Mouse (Mus musculus): ENCODE data around the gene Sntg2.

The Sntg2 gene

GRCm38 (mm10) chr12:30200621-30201020, 172.6 kb downstream of the Sntg2 start:
- DNase-seq = no peak

GRCm38 (mm10) chr12:30199735-30200134, 173.4 kb downstream of the Sntg2 start:
- DNase-seq = no peak

GRCm38 (mm10) chr12:30198250-30198649, 174.9 kb downstream of the Sntg2 start:
- no peak for DNase-seq

DNA sequence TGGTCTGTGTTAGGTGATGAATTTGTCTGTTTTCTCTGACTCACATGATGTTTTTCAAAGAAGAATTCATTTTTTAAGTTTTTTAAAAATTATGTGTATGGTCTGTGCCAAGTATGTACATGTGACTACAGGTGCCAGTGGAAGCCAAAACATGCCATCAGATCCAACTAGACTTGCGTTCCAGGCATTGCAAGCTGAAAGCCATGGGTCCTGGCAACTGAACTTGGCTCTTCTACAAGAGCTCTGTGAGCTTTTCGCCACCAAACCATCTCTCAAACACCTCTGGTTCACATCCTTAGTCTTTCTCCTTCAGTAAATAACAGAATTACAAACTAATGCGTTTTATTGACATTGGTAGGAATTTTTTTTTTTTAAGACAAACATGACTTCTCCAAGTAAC, 191.5 kb downstream of the Sntg2 start:
- no peak for DNase-seq

GRCm38 (mm10) chr12:30179623-30180022, 193.6 kb downstream of the Sntg2 start:
- DNase-seq = no peak

DNA sequence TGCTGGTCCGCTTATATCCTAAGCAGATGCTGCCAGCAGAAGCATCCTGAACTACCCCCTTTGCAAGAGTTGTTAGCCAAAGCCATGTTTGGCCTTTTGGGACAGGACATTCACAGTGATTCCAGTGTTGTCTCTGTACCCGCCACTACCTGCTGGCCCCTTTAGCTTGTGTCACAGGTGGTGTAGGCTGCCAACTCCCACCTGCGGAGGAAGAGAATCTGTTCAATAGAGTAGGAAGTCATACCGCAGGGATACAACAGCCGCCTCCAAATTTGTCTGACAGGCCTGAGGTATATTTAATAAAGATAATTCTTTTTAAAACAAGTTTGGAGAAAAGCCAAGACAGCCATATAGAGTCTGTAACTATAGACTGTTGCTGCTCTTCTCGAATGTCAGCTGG, 195.2 kb downstream of the Sntg2 start:
- DNase-seq = no peak

- no peak for DNase-seq
Measured at GRCm38 (mm10) chr12:30177529-30177928, 195.6 kb downstream of the Sntg2 start.

DNA sequence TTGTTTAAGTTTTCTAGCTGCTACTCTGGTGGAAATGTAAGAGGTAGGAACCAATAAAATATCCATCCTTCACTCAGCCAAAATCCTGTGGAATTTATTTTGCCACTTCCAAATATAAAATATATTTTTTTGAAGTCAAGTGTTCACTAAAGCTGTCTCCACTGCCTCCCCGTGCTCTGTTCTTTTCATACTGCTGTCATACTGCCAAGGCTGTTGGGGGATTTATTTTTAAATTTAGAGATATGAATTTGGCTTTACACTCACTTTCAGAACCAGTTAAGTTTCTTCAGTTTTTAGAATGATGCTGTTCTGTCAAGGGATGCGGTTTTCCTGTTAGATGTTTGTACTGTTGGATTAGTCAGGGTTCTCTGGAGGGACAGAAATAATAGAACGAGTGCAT, 204.7 kb downstream of the Sntg2 start:
- no peak for DNase-seq

DNA sequence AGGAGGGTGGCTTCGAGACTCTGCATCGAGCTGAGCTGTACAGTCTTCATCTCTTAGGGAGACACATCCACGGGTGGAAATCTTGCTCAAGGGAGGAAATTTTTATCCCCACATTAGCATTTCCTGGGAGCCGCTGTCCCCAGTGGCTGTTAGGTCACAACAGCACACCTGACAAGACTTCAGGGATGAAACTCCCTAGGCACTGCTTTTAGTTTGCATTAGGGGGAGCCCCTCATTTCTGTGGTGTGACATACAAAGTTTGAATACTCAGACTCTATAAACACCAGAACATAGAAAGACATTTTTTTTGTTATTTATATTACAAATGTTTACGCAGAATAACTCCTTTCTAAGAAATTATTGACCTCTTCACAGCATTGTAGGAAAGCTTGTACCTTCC, 208.6 kb downstream of the Sntg2 start:
- DNase-seq = no peak

GRCm38 (mm10) chr12:30164005-30164404, 209.2 kb downstream of the Sntg2 start:
- DNase-seq = no peak

- DNase-seq = no peak
Measured at GRCm38 (mm10) chr12:30161731-30162406, 211.3 kb downstream of the Sntg2 start.

DNA sequence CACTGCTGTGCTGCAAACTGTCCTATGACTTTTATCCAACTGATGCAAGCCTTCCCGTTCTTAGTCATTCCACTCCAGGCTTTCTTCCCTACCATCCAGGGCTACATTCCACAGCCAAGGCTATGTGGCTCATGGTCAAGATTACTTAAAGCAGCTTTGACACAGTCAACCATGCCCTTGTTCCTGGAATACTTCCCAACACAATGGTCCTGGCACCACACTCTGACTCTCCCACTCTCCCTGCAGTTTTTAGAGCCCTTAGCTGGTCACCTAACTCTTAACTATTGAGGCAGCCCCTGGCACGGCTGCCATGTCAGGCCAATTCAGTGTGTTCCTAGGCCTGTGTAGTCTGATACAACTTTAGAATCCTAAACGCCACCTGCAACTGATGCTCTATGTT, 212.7 kb downstream of the Sntg2 start:
- DNase-seq = no peak

- no peak for DNase-seq
Measured at GRCm38 (mm10) chr12:30159788-30160187, 213.4 kb downstream of the Sntg2 start.

GRCm38 (mm10) chr12:30154079-30154673, 219.0 kb downstream of the Sntg2 start:
- DNase-seq = no peak

DNA sequence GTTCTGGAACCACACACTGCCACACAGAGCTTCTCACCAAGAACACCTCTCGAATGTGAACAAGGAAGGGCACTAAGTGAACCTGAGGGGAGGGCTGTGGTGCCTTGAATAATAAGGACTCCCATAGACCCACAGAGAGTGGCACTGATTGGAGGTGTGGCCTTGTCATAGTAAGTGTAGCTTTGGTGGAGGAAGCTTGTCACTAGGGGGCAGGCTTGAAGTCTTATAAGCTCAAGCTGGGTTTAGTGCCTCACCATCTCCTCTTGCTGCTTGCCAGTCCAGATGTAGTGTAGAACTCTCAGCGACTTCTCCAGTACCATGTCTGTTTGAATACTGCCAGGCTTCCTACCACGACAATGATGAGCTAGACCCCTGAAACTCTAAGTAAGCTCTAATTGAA, 231.1 kb downstream of the Sntg2 start:
- peak; percentile 26 for DNase-seq

- DNase-seq = no peak
Measured at GRCm38 (mm10) chr12:30132524-30132923, 240.7 kb downstream of the Sntg2 start, which contains the start of gene Tpo. Gene Tpo, minus strand, starts transcription at chr12:30132624.

- DNase-seq = no peak
Measured at GRCm38 (mm10) chr12:30129411-30129716, 243.8 kb downstream of the Sntg2 start.

DNA sequence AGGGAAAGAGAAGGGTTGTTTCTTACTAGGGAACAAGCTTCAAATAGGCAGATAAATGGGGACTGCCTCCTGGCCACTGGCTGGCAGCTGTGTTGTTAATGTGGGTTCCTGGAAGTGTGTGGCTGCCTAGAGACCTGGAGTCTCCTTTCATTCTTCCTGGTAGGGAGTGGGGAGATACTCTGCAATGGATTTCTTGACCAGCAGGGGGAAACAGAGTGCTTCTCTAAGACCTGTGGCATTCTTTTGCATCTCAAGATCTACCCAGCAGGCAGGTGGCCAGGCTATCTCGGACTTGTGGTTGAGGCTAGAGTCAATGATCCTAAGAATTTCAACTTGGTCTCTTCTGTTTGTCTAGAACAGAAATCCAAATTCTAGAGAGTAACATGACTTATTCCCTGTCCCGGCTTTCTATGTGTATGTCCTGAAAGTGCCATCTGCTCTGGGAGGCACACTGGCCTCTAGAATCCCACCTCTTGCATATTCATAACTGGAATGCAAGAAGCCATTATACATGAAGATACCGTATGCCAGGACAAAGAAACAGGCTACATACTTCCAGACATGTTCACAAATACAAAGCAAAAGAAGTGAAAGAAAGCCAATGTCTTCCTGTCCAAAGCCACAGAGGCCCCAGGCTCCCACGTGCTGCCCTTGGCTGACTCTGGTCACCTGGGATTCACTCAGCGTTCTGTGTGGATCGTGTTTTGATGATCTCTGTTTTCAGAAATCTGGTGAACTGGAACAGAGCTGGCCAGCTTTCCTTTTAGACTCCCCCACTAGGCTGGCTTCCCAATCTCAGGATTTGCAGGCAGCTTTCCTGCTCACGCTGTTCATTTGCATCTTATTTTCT, 244.4 kb downstream of the Sntg2 start:
- DNase-seq = peak; percentile 61

Data from layer of hippocampus, adult 9-11 months (tissue).